Comparison of ENCODE assay signal across 8 mouse cellular contexts in the genomic region with DNA sequence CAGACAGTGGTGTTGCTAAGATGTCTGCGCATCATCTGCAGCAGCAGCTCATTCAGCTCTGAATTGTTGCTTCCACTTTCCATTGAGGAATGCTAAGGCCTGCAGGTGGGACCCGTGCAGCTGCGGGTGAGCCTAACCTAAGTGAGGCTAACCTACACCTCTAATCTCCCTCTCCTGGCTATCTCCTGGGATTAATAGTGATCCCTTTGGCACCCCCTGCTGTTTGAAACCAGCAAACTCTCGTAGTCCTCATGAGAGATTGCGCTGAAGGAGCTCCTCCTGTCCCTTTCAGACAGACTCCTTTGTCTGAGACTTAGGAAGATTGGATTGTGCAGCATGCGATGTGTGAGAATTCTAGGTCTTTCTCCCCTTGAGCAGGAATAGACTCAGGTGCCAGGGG.
DNase-seq lines count a peak whose midpoint lies in the region; ATAC-seq and TF ChIP-seq lines count a peak whose summit lies in the region.

No protein-coding gene starts in this region.

- peak; percentile 81 for DNase-seq in intestine, embryonic 14.5 days (ENCODE audit: low spot score)
- peak; percentile 14 for DNase-seq in G1E (ENCODE audit: low spot score)
- peak; percentile 45 to 64 for DNase-seq in heart, postnatal 10 days
- peak; percentile 32 to 45 for DNase-seq in left cerebral cortex, postnatal 36 days (ENCODE audit: low spot score in 2 of 2)
- peak; percentile 59 for DNase-seq in neural tube, embryonic 11.5 days (ENCODE audit: low spot score)

- no peaks in the 10 kb centered on the region for H3K4me1 ChIP-seq in intestine, embryonic 14.5 days (replicated peaks; ENCODE audit: control insufficient read depth, insufficient read depth, low read length)
- 0 out of 2 replicates have a peak, but pooled peaks cover 2% of the 10 kb centered on the region for H3K4me1 ChIP-seq in intestine, embryonic 16.5 days (ENCODE audit: control insufficient read depth, insufficient read depth, low read length)
- H3K4me1 ChIP-seq in G1E (ENCODE audit: insufficient read depth, low read depth, low read length) = no peaks in the 10 kb centered on the region
- no peaks in the 10 kb centered on the region for H3K4me1 ChIP-seq in bone marrow macrophage, adult 2 months (ENCODE audit: control insufficient read depth, insufficient read depth, low read length)
- H3K4me1 ChIP-seq in neural tube, embryonic 11.5 days (ENCODE audit: control insufficient read depth, insufficient read depth, low read length) = no peaks in the 10 kb centered on the region

- intact Hi-C loops in heart, postnatal 10 days (cut with DNase I) = loop anchor here (2.0 to 10.0 kb wide), 3 partner anchors 112 to 775 kb away; a partner anchor contains a TSS
- intact Hi-C loops in left cerebral cortex, postnatal 36 days (cut with DNase I) = no loop called here

- no peak overlapping the region for H3K9ac ChIP-seq in intestine, embryonic 14.5 days (ENCODE audit: low read length)
- H3K9ac ChIP-seq in intestine, embryonic 16.5 days (ENCODE audit: low read depth, low read length) = no peak overlapping the region
- H3K9ac ChIP-seq in neural tube, embryonic 11.5 days (ENCODE audit: low read length) = no peak overlapping the region

- TF ChIP-seq POLR2A in bone marrow macrophage, adult 2 months (IDR thresholded peaks at IDR 0.05; ENCODE audit: borderline replicate concordance, low read depth, low read length) = no peak

- no peak for TF ChIP-seq CTCF in G1E (IDR thresholded peaks at IDR 0.05; ENCODE audit: low read depth, low read length)
- TF ChIP-seq CTCF in bone marrow macrophage, adult 2 months (IDR thresholded peaks at IDR 0.05; ENCODE audit: low read depth, low read length) = peak; percentile 49

- no peak overlapping the region for H3K4me3 ChIP-seq in intestine, embryonic 14.5 days (ENCODE audit: low read depth, low read length)
- no peak overlapping the region for H3K4me3 ChIP-seq in intestine, embryonic 16.5 days (ENCODE audit: low read length)
- no peak overlapping the region for H3K4me3 ChIP-seq in G1E (ENCODE audit: low read depth, low read length)
- no peak overlapping the region for H3K4me3 ChIP-seq in bone marrow macrophage, adult 2 months (ENCODE audit: insufficient read depth, low read length)
- no peak overlapping the region for H3K4me3 ChIP-seq in neural tube, embryonic 11.5 days (ENCODE audit: low read depth, low read length)

- H3K27ac ChIP-seq in intestine, embryonic 14.5 days (ENCODE audit: low read depth) = no peak overlapping the region
- H3K27ac ChIP-seq in intestine, embryonic 16.5 days (ENCODE audit: low read length) = no peak overlapping the region
- H3K27ac ChIP-seq in bone marrow macrophage, adult 2 months (ENCODE audit: insufficient read depth, low read depth, low read length) = no peak overlapping the region
- no peak overlapping the region for H3K27ac ChIP-seq in neural tube, embryonic 11.5 days (ENCODE audit: low read depth, low read length)

- H3K4me2 ChIP-seq in intestine, embryonic 14.5 days (ENCODE audit: low read length) = no peak overlapping the region
- H3K4me2 ChIP-seq in intestine, embryonic 16.5 days (ENCODE audit: low read depth, low read length) = no peak overlapping the region
- H3K4me2 ChIP-seq in neural tube, embryonic 11.5 days (ENCODE audit: low read depth) = no peak overlapping the region

- no peaks in the 10 kb centered on the region for H3K27me3 ChIP-seq in intestine, embryonic 14.5 days (replicated peaks; ENCODE audit: control insufficient read depth, insufficient read depth, low read length)
- no peaks in the 10 kb centered on the region for H3K27me3 ChIP-seq in intestine, embryonic 16.5 days (replicated peaks; ENCODE audit: control insufficient read depth, insufficient read depth, low read length)
- H3K27me3 ChIP-seq in G1E (ENCODE audit: insufficient read depth, low read length) = no peaks in the 10 kb centered on the region
- no peaks in the 10 kb centered on the region for H3K27me3 ChIP-seq in neural tube, embryonic 11.5 days (ENCODE audit: control insufficient read depth, insufficient read depth, low read length)

- ATAC-seq in intestine, embryonic 14.5 days (replicated peaks; ENCODE audit: low FRiP score, low TSS enrichment, low read depth) = no peak
- ATAC-seq in intestine, embryonic 16.5 days = no peak
- no peak for ATAC-seq in G1E (ENCODE audit: extremely low read depth, insufficient number of reproducible peaks, low FRiP score, poor library complexity, severe bottlenecking)
- ATAC-seq in neural tube, embryonic 11.5 days (ENCODE audit: insufficient read depth, low FRiP score, low TSS enrichment) = no peak
- ATAC-seq in activated CD4-positive, CD25-positive, alpha-beta regulatory T cell, adult 4 months = no peak

- WGBS in intestine, embryonic 14.5 days = 50% methylated on average over 6 of the region's 6 CpGs
- 43% methylated on average over 6 of the region's 6 CpGs for WGBS in intestine, embryonic 16.5 days
- WGBS in neural tube, embryonic 11.5 days = 53% methylated on average over 6 of the region's 6 CpGs

- no peaks in the 10 kb centered on the region for H3K9me3 ChIP-seq in intestine, embryonic 14.5 days (ENCODE audit: control insufficient read depth, low read length)
- H3K9me3 ChIP-seq in intestine, embryonic 16.5 days (ENCODE audit: control insufficient read depth, low read length) = no peaks in the 10 kb centered on the region
- H3K9me3 ChIP-seq in G1E (replicated peaks) = no peaks in the 10 kb centered on the region
- no peaks in the 10 kb centered on the region for H3K9me3 ChIP-seq in neural tube, embryonic 11.5 days (ENCODE audit: control insufficient read depth, low read length)

- H3K36me3 ChIP-seq in intestine, embryonic 14.5 days (ENCODE audit: control insufficient read depth, insufficient read depth, low read length) = peaks cover under 1% of the 10 kb centered on the region; the same call in 1 of the 2 replicates
- H3K36me3 ChIP-seq in intestine, embryonic 16.5 days (ENCODE audit: control insufficient read depth, insufficient read depth, low read length) = no peaks in the 10 kb centered on the region
- H3K36me3 ChIP-seq in G1E (replicated peaks) = peaks cover 45% of the 10 kb centered on the region
- no peaks in the 10 kb centered on the region for H3K36me3 ChIP-seq in neural tube, embryonic 11.5 days (ENCODE audit: control insufficient read depth, insufficient read depth, low read length)

Comparison
In these comparisons a context has a peak if more than half of its experiments do, and no peak if none do; other contexts are left out.
1. DNase-seq: peak in every context shown above with its lines; median percentile 81 in intestine, embryonic 14.5 days; 59 in neural tube, embryonic 11.5 days; 54 in heart, postnatal 10 days; 38 in left cerebral cortex, postnatal 36 days; 14 in G1E.